Comparison of ENCODE assay signal across 6 mouse cellular contexts in genomic region chr1:60441438-60441837, GRCm38 (mm10). TPM values are rescaled to one million over a fixed set of nuclear protein-coding genes. Genes with fewer than 3 reads are reported as not detected.
A peak's percentile ranks its signal among the peaks of the same experiment; 100 is the strongest.
DNase-seq lines count a peak whose midpoint lies in the region; ATAC-seq and TF ChIP-seq lines count a peak whose summit lies in the region.
"Not testable (repeated sequence)": the region's sequence is repeated elsewhere in the genome, so short reads cannot be mapped to it uniquely, and the experiment has no call there.

No protein-coding gene starts in this region.

- CTCF ChIA-PET in Patski (lab: Charles Lee): not testable (repeated sequence)

- TF ChIP-seq CTCF in CH12.LX (conservative IDR thresholded peaks at IDR 0.05 in 1 of 2, IDR thresholded peaks at IDR 0.05 in 1 of 2; ENCODE audit: low read depth in 2 of 2, low read length in 2 of 2) (peak in 1 of 2 experiments; percentile 37; a peak in 2 of 4 replicates), Patski (IDR thresholded peaks at IDR 0.05) (peak; percentile 53)
- 0 out of 2 replicates have a peak, but pooled peaks have one; percentile 18 for TF ChIP-seq CTCF in gastrocnemius, adult 2 months (IDR thresholded peaks at IDR 0.05)
- peak; percentile 23; the same call in 1 of the 2 replicates for TF ChIP-seq CTCF in kidney, postnatal 0 days (IDR thresholded peaks at IDR 0.05; ENCODE audit: low read depth)
- TF ChIP-seq CTCF in left cerebral cortex, adult 2 months (IDR thresholded peaks at IDR 0.05): peak; percentile 14

- TF ChIP-seq EP300 in CH12.LX (IDR thresholded peaks at IDR 0.05; ENCODE audit: low read length): not testable (repeated sequence)

- POLR2A ChIA-PET in Patski (lab: Charles Lee): not testable (repeated sequence)

- in situ Hi-C loops in CH12.LX (cut with MboI; ENCODE audit: low pct_ligation_motif_present, low pct_unique_long_range_greater_than_20kb, low sequenced_read_pairs); Patski (cut with MboI; ENCODE audit: low pct_unique_long_range_greater_than_20kb): not testable (repeated sequence)
- in situ Hi-C loops in ES-E14 (cut with MboI; ENCODE audit: low sequenced_read_pairs in 2 of 2, unreplicated experiment in 2 of 2): loop anchor here in 1 of 2 experiments (25.0 kb wide), 1 partner anchor 421 kb away; no protein-coding TSS in a partner anchor

- TF ChIP-seq RAD21 in CH12.LX (IDR thresholded peaks at IDR 0.05; ENCODE audit: low read depth, low read length): not testable (repeated sequence)

- not testable (repeated sequence) for TF ChIP-seq POLR2A in CH12.LX (IDR thresholded peaks at IDR 0.05; ENCODE audit: low read depth, low read length)

- not testable (repeated sequence) for DNase-seq in CH12.LX (ENCODE audit: extremely low read depth); ES-E14 (ENCODE audit: low read depth, low spot score); Patski (ENCODE audit: low read depth, low spot score); gastrocnemius, adult 2 months; kidney, postnatal 0 days (ENCODE audit: low spot score); left cerebral cortex, adult 2 months (ENCODE audit: extremely low spot score in 1 of 2, low spot score in 2 of 2)

- dilution Hi-C loops in CH12.LX (cut with MboI; ENCODE audit: extremely low pct_ligation_motif_present, extremely low pct_unique_long_range_greater_than_20kb, low sequenced_read_pairs): not testable (repeated sequence)

- intact Hi-C loops in gastrocnemius, adult 2 months (cut with DNase I); left cerebral cortex, adult 2 months (cut with DNase I): not testable (repeated sequence)

- not testable (repeated sequence) for H3K4me3 ChIP-seq in CH12.LX (replicated peaks in 1 of 3; ENCODE audit: low read depth in 2 of 3, low read length in 2 of 3, poor library complexity in 1 of 3); ES-E14 (ENCODE audit: insufficient read depth in 1 of 2, low read depth in 1 of 2, low read length in 2 of 2, poor library complexity in 1 of 2, severe bottlenecking in 1 of 2); gastrocnemius, adult 2 months; kidney, postnatal 0 days (replicated peaks; ENCODE audit: low read depth, low read length); left cerebral cortex, adult 2 months

- not testable (repeated sequence) for H3K4me2 ChIP-seq in CH12.LX (ENCODE audit: insufficient read depth, low read depth, poor library complexity, severe bottlenecking); kidney, postnatal 0 days (ENCODE audit: low read length)

- H3K9ac ChIP-seq in CH12.LX (ENCODE audit: insufficient read depth, low read depth); ES-E14 (ENCODE audit: insufficient read depth, low read depth, low read length, poor library complexity, severe bottlenecking); kidney, postnatal 0 days (ENCODE audit: low read depth, low read length): not testable (repeated sequence)

- not testable (repeated sequence) for H3K36me3 ChIP-seq in CH12.LX (replicated peaks in 1 of 2; ENCODE audit: control insufficient read depth in 1 of 2, insufficient read depth in 1 of 2, low read length in 1 of 2); ES-E14 (ENCODE audit: control insufficient read depth, insufficient read depth, low read length, poor library complexity, severe bottlenecking); kidney, postnatal 0 days (ENCODE audit: insufficient read depth, low read length)

- H3K9me3 ChIP-seq in CH12.LX (replicated peaks; ENCODE audit: low read length); ES-E14 (ENCODE audit: control insufficient read depth, insufficient read depth, low read depth, low read length); kidney, postnatal 0 days (replicated peaks; ENCODE audit: low read length): not testable (repeated sequence)

- WGBS in kidney, postnatal 0 days: 87% methylated on average over 5 of the region's 5 CpGs

- not testable (repeated sequence) for ATAC-seq in Patski; kidney, postnatal 0 days (replicated peaks; ENCODE audit: low FRiP score, low read depth)

- H3K79me2 ChIP-seq in CH12.LX (replicated peaks; ENCODE audit: control insufficient read depth, extremely low read depth, insufficient read depth, poor library complexity, severe bottlenecking): not testable (repeated sequence)

- H3K27me3 ChIP-seq in CH12.LX (replicated peaks); Patski; kidney, postnatal 0 days (ENCODE audit: insufficient read depth, low read length): not testable (repeated sequence)

- H3K4me1 ChIP-seq in CH12.LX (ENCODE audit: control insufficient read depth in 1 of 2, insufficient read depth in 2 of 2); ES-E14 (ENCODE audit: control insufficient read depth in 2 of 2, insufficient read depth in 2 of 2, low read length in 2 of 2, poor library complexity in 1 of 2); kidney, postnatal 0 days (replicated peaks; ENCODE audit: insufficient read depth, low read length): not testable (repeated sequence)

- H3K27ac ChIP-seq in CH12.LX (ENCODE audit: insufficient read depth, low read depth); ES-E14 (ENCODE audit: insufficient read depth, low read depth, low read length, poor library complexity, severe bottlenecking); gastrocnemius, adult 2 months; kidney, postnatal 0 days; left cerebral cortex, adult 2 months: not testable (repeated sequence)

TF ChIP-seq in CH12.LX, 34 proteins besides CTCF, POLR2A, EP300 and RAD21:
- TF ChIP-seq ZNF384 (IDR thresholded peaks at IDR 0.05; ENCODE audit: low read depth, low read length): 0 out of 2 replicates have a peak, but pooled peaks have one; percentile 24
TF ChIP-seq in CH12.LX: peak in this region for 1; not testable (repeated sequence) for 33.

TF ChIP-seq in ES-E14, 5 proteins besides CTCF, POLR2A, EP300 and RAD21:
- peak; percentile 82 for TF ChIP-seq ZNF384 (IDR thresholded peaks at IDR 0.05; ENCODE audit: low read depth, low read length)
TF ChIP-seq in ES-E14: peak in this region for 1; not testable (repeated sequence) for 4.

RNA-seq across cellular contexts. Expression of gene Abi2, which starts 32.0 kb away (rescaled TPM):
- total RNA-seq in CH12.LX (2012; rRNA removed): 11.2 and 14.0 TPM in 2 replicates
- total RNA-seq in CH12.LX (2014; rRNA removed): 15.0 and 15.9 TPM in 2 replicates
- 7.5 and 8.7 TPM in 2 replicates for polyA plus RNA-seq in CH12.LX (2012; ENCODE audit: insufficient read length, low read depth)
- 26.4 and 27.4 TPM in 2 replicates for total RNA-seq in ES-E14 (2012; rRNA removed)
- polyA plus RNA-seq in Patski (2021): 18.3 TPM
- total RNA-seq in gastrocnemius, adult 2 months (2021): 10 to 100 TPM; 10.8 to 10.9 TPM
- 22.1 and 22.7 TPM in 2 replicates for polyA plus RNA-seq in kidney, postnatal 0 days (2015; fragmentation: Nextera tagmentation; extraction: Ambion mirVana)
- total RNA-seq in left cerebral cortex, adult 2 months (2021): 100 to 1,000 TPM; 352 to 374 TPM

Comparison
In these comparisons a context has a peak if more than half of its experiments do, and no peak if none do; other contexts are left out.
1. RNA of gene Abi2, which starts 32.0 kb away (total RNA-seq): 352 to 374 TPM in left cerebral cortex, adult 2 months; 26.4 to 27.4 TPM in ES-E14, 11.2 to 15.9 TPM in CH12.LX and 10.8 to 10.9 TPM in gastrocnemius, adult 2 months; every median in the first group is over 10 times any median in the second.